In genomic region chr19:27509956-27510639, GRCm38 (mm10) we compare ENCODE assay signal across 13 mouse cellular contexts.
DNase-seq lines count a peak whose midpoint lies in the region; ATAC-seq and TF ChIP-seq lines count a peak whose summit lies in the region.
"Had no signal": no experiment of that assay in that cellular context is flagged by ENCODE, and none has a peak within 500 bp of the region (broad histone marks: within the 10 kb centered on the region; RNA-seq: fewer than 3 reads in every experiment).

No protein-coding gene starts in this region.

- H3K27ac ChIP-seq in hindbrain, embryonic 16.5 days (ENCODE audit: low read depth, low read length) = no peak overlapping the region
- H3K27ac ChIP-seq in hindbrain, embryonic 10.5 days = no peak overlapping the region
- peak overlapping the region; percentile 50 for H3K27ac ChIP-seq in forebrain, postnatal 0 days (ENCODE audit: low read depth, low read length)
- no peak overlapping the region for H3K27ac ChIP-seq in midbrain, embryonic 11.5 days (ENCODE audit: low read depth, low read length)
- H3K27ac ChIP-seq: kidney, embryonic 15.5 days; liver, embryonic 15.5 days; midbrain, embryonic 12.5 days had no signal

- no peak for DNase-seq in hindbrain, embryonic 10.5 days (ENCODE audit: low spot score)
- peak; percentile 82 for DNase-seq in forebrain, postnatal 0 days
- DNase-seq in left cerebral cortex, adult 11 months (ENCODE audit: low spot score) = peak; percentile 23
- DNase-seq in telencephalon, adult 2 months (ENCODE audit: low read depth, low spot score) = peak; percentile 77
- DNase-seq in adrenal gland, adult (ENCODE audit: inconsistent age in 2 of 2, low spot score in 1 of 2) = no peak
- DNase-seq in heart, postnatal 25 days (ENCODE audit: low spot score) = no peak
- no peak for DNase-seq in midbrain, embryonic 11.5 days (ENCODE audit: low spot score, missing footprints)

- no peak for TF ChIP-seq CTCF in forebrain, postnatal 0 days (IDR thresholded peaks at IDR 0.05; ENCODE audit: low read depth)

- peak; percentile 81 for ATAC-seq in hindbrain, embryonic 16.5 days
- peak; percentile 86 for ATAC-seq in forebrain, postnatal 0 days
- no peak for ATAC-seq in midbrain, embryonic 11.5 days (ENCODE audit: low FRiP score)
- ATAC-seq: CD4-positive, CD25-positive, alpha-beta regulatory T cell, adult 4 months had no signal

- H3K9me3 ChIP-seq in hindbrain, embryonic 16.5 days (ENCODE audit: control insufficient read depth, low read length) = no peaks in the 10 kb centered on the region
- no peaks in the 10 kb centered on the region for H3K9me3 ChIP-seq in hindbrain, embryonic 10.5 days
- H3K9me3 ChIP-seq in forebrain, postnatal 0 days (ENCODE audit: low read length) = no peaks in the 10 kb centered on the region
- no peaks in the 10 kb centered on the region for H3K9me3 ChIP-seq in midbrain, embryonic 11.5 days (ENCODE audit: control insufficient read depth, low read length)
- H3K9me3 ChIP-seq: kidney, embryonic 15.5 days; liver, embryonic 15.5 days; midbrain, embryonic 12.5 days had no signal

- H3K9ac ChIP-seq in hindbrain, embryonic 16.5 days (ENCODE audit: low read depth, low read length) = no peak overlapping the region
- H3K9ac ChIP-seq in forebrain, postnatal 0 days = no peak overlapping the region
- no peak overlapping the region for H3K9ac ChIP-seq in midbrain, embryonic 11.5 days (ENCODE audit: low read length)
- H3K9ac ChIP-seq: kidney, embryonic 15.5 days; liver, embryonic 15.5 days; midbrain, embryonic 12.5 days had no signal

- 41% methylated on average over 6 of the region's 6 CpGs for WGBS in hindbrain, embryonic 16.5 days
- 77% methylated on average over 6 of the region's 6 CpGs for WGBS in hindbrain, embryonic 10.5 days
- 25% methylated on average over 6 of the region's 6 CpGs for WGBS in forebrain, postnatal 0 days
- 76% methylated on average over 6 of the region's 6 CpGs for WGBS in midbrain, embryonic 11.5 days

- H3K4me3 ChIP-seq in hindbrain, embryonic 16.5 days (ENCODE audit: low read length) = no peak overlapping the region
- H3K4me3 ChIP-seq in hindbrain, embryonic 10.5 days = no peak overlapping the region
- no peak overlapping the region for H3K4me3 ChIP-seq in forebrain, postnatal 0 days (ENCODE audit: low read depth, low read length)
- H3K4me3 ChIP-seq in midbrain, embryonic 11.5 days (ENCODE audit: low read depth, low read length) = no peak overlapping the region
- H3K4me3 ChIP-seq: kidney, embryonic 15.5 days; liver, embryonic 15.5 days; midbrain, embryonic 12.5 days had no signal

- intact Hi-C loops in heart, postnatal 25 days (cut with DNase I) = no loop called here

- no peaks in the 10 kb centered on the region for H3K4me1 ChIP-seq in hindbrain, embryonic 16.5 days (ENCODE audit: control insufficient read depth, insufficient read depth, low read depth, low read length)
- H3K4me1 ChIP-seq in hindbrain, embryonic 10.5 days (replicated peaks) = peaks cover 11% of the 10 kb centered on the region
- H3K4me1 ChIP-seq in forebrain, postnatal 0 days (ENCODE audit: insufficient read depth) = peaks cover 10% of the 10 kb centered on the region
- H3K4me1 ChIP-seq in midbrain, embryonic 11.5 days (ENCODE audit: control insufficient read depth, insufficient read depth, low read length) = no peaks in the 10 kb centered on the region; the same call in 1 of the 2 replicates
- H3K4me1 ChIP-seq: kidney, embryonic 15.5 days; liver, embryonic 15.5 days; midbrain, embryonic 12.5 days had no signal

- no peaks in the 10 kb centered on the region for H3K36me3 ChIP-seq in hindbrain, embryonic 16.5 days (ENCODE audit: control insufficient read depth, insufficient read depth, low read length)
- no peaks in the 10 kb centered on the region for H3K36me3 ChIP-seq in hindbrain, embryonic 10.5 days
- H3K36me3 ChIP-seq in forebrain, postnatal 0 days (ENCODE audit: insufficient read depth) = no peaks in the 10 kb centered on the region
- H3K36me3 ChIP-seq in midbrain, embryonic 11.5 days (ENCODE audit: control insufficient read depth, insufficient read depth, low read length) = no peaks in the 10 kb centered on the region
- H3K36me3 ChIP-seq: kidney, embryonic 15.5 days; liver, embryonic 15.5 days; midbrain, embryonic 12.5 days had no signal

- H3K27me3 ChIP-seq in hindbrain, embryonic 16.5 days (replicated peaks; ENCODE audit: control insufficient read depth, insufficient read depth, low read length) = no peaks in the 10 kb centered on the region
- no peaks in the 10 kb centered on the region for H3K27me3 ChIP-seq in hindbrain, embryonic 10.5 days (ENCODE audit: insufficient read depth, poor library complexity, severe bottlenecking)
- H3K27me3 ChIP-seq in forebrain, postnatal 0 days (ENCODE audit: insufficient read depth, low read length) = no peaks in the 10 kb centered on the region
- no peaks in the 10 kb centered on the region for H3K27me3 ChIP-seq in midbrain, embryonic 11.5 days (ENCODE audit: control insufficient read depth, insufficient read depth, low read length)
- H3K27me3 ChIP-seq: kidney, embryonic 15.5 days; liver, embryonic 15.5 days; midbrain, embryonic 12.5 days had no signal

- H3K4me2 ChIP-seq in hindbrain, embryonic 16.5 days (ENCODE audit: low read length) = no peak overlapping the region
- H3K4me2 ChIP-seq in forebrain, postnatal 0 days (ENCODE audit: low read depth) = no peak overlapping the region
- H3K4me2 ChIP-seq in midbrain, embryonic 11.5 days = no peak overlapping the region
- H3K4me2 ChIP-seq: heart, embryonic 11.5 days; kidney, embryonic 15.5 days; liver, embryonic 15.5 days; midbrain, embryonic 12.5 days had no signal

Comparison
In these comparisons a context has a peak if more than half of its experiments do, and no peak if none do; other contexts are left out.
1. DNase-seq: peak in forebrain, postnatal 0 days (single experiment), left cerebral cortex, adult 11 months (single experiment) and telencephalon, adult 2 months (single experiment); none in hindbrain, embryonic 10.5 days (single experiment), adrenal gland, adult (0 of 2), heart, postnatal 25 days (single experiment) and midbrain, embryonic 11.5 days (single experiment).